Mouse (Mus musculus) liver, embryonic 14.5 days (tissue): Measurements from ENCODE around the gene Arl8a.

Experiments
- CTCF ChIP-seq: IDR thresholded peaks from 2 replicates; pipeline ENCODE4 v1.5.1; 2016; ENCODE audit warnings: antibody characterized with exemption, low read depth, control low read depth
- EP300 ChIP-seq: IDR thresholded peaks from 2 replicates; pipeline ENCODE4 v1.6.1; 2016; ENCODE audit warnings: antibody characterized with exemption, low read depth

DNA sequence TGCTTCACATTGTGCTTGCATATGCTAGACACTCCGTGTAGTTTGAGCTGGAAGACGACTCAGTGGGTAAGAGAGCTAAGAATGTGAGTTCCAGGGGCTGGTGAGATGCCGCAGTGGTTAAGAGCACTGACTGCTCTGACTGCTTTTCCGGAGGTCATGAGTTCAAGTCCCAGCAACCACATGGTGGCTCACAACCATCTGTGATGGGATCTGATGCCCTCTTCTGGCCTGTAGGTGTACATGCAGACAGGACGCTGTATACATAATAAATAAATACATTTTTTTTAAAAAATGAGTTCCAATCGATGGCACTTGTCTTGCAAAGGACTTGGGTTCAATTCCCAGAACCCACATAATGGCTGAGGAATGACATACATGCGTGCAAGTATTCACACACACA lies 24.6 kb downstream of the Arl8a start:
- TF ChIP-seq CTCF (peak; percentile 53), EP300 (no peak)
